Mouse (Mus musculus): ENCODE data around the gene March6. TPM values are rescaled to one million over a fixed set of nuclear protein-coding genes. Genes with fewer than 3 reads are reported as not detected.
A peak's percentile ranks its signal among the peaks of the same experiment; 100 is the strongest.

Gene March6
- polyA plus RNA-seq, 1 experiment, result 46.6 TPM

DNA sequence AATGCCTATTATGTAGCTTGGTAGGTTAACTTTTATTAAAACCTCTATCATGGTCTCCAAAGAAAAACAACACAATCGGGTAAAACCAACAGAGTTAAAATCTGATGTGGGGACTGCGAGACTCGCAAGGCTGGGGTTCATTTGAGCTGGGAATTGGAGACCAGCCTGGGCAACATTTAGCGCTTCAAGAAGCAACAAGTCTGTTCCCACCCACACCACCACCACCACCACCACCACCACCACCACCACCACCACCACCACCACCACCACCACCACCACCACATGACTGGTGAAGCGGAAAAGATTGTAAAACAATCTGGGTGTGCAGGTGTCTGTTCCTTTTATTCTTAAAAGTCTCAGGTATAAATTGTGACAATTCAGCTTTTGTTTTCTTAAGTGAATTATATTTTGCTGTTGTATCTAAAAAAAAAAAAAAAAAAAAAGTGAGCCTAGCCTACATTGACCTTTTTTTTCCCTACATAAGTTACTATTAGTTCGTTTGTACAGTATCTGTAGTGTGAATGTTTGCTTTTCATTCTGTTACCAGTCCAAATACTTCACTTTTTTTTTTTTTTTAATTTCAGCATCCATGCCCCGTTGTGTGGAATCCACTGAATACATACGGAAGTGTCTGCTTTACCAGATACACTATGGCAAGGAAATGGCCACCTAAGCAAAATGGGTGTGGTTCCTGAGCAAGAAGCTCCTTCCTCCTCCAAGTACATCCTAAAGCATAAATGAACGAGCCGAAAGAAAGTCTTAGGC, 76.6 kb downstream of the March6 start:
- DNase-seq, result no peak
- WGBS, result 44% methylated on average over 10 of the region's 10 CpGs
- Histone ChIP-seq H3K27ac (ENCODE audit: insufficient read depth, low read depth, low read length) (no peak overlapping the region), H3K27me3 (replicated peaks; ENCODE audit: control insufficient read depth, insufficient read depth, low read length) (no peaks in the 10 kb centered on the region), H3K36me3 (ENCODE audit: control insufficient read depth, insufficient read depth, low read length) (no peaks in the 10 kb centered on the region), H3K4me3 (ENCODE audit: insufficient read depth, low read depth, low read length) (no peak overlapping the region), H3K4me1 (ENCODE audit: control insufficient read depth, insufficient read depth, low read length) (peaks cover 3% of the 10 kb centered on the region; the same call in 1 of the 2 replicates)
- no peak for TF ChIP-seq POLR2A (IDR thresholded peaks at IDR 0.05; ENCODE audit: low read depth, low read length)
- no peak for TF ChIP-seq CTCF (conservative IDR thresholded peaks at IDR 0.05; ENCODE audit: insufficient read depth, insufficient read length, low read depth, low read length)

DNA sequence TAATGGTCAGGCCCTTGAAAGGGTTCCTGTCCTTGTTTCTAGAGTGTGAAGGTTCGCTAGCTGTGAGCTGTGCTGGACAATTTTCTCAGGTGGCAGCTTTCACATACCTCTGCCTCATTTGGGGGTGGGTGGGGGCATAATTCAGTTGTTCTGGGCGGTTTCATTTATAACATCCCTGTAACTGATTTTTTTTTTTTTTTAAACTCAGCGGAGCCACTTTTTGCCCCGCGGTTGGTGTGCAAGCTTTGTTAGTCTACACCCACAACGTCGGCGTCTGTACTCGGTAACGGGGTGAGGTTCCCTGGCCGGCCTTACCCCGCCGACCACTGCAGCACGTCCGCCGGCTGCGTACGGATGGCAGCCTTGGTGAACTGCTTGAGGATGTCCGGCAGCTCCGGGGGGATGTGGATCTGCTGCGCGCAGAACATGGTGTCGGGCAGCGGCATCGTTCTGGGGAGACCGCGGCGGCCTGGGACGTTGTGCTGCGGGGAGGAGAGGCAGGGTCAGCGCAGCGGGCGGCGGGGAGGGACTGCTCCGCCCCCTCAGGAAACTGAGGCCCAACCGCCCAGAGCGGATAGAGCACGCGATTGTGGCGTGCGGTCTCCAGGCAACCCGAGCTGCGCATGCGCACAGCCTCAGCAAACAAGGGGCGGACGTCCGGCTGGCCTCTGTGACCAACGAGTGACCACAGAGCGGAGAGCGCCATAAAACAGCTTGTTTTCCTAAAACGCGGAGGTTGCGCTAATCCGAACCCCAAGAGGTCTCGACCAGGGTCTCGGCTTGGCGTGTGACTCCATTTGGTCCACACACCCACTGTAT, 77.5 kb downstream of the March6 start, which contains the start of gene Ropn1l:
Ropn1l (minus strand) TSS at position 640 of the 819 bp plus-strand sequence.
- whole genome bisulfite sequencing, result under 1% methylated on average over 57 of the region's 57 CpGs
- no peaks in the 10 kb centered on the region for H3K27me3 ChIP-seq (replicated peaks; ENCODE audit: control insufficient read depth, insufficient read depth, low read length)
- H3K36me3 ChIP-seq (ENCODE audit: control insufficient read depth, insufficient read depth, low read length), result no peaks in the 10 kb centered on the region
- H3K4me3 ChIP-seq (ENCODE audit: insufficient read depth, low read depth, low read length), result peak within 1 kb of the TSS; percentile 70
- 0 out of 2 replicates have a peak, but pooled peaks have one; percentile 1 for TF ChIP-seq CTCF (conservative IDR thresholded peaks at IDR 0.05; ENCODE audit: insufficient read depth, insufficient read length, low read depth, low read length)
- TF ChIP-seq POLR2A (IDR thresholded peaks at IDR 0.05; ENCODE audit: low read depth, low read length), result peak; percentile 48
- peaks cover 3% of the 10 kb centered on the region; the same call in 1 of the 2 replicates for H3K4me1 ChIP-seq (ENCODE audit: control insufficient read depth, insufficient read depth, low read length)
- DNase-seq, result peak; percentile 97
- H3K27ac ChIP-seq (ENCODE audit: insufficient read depth, low read depth, low read length), result peak within 1 kb of the TSS; percentile 63

DNA sequence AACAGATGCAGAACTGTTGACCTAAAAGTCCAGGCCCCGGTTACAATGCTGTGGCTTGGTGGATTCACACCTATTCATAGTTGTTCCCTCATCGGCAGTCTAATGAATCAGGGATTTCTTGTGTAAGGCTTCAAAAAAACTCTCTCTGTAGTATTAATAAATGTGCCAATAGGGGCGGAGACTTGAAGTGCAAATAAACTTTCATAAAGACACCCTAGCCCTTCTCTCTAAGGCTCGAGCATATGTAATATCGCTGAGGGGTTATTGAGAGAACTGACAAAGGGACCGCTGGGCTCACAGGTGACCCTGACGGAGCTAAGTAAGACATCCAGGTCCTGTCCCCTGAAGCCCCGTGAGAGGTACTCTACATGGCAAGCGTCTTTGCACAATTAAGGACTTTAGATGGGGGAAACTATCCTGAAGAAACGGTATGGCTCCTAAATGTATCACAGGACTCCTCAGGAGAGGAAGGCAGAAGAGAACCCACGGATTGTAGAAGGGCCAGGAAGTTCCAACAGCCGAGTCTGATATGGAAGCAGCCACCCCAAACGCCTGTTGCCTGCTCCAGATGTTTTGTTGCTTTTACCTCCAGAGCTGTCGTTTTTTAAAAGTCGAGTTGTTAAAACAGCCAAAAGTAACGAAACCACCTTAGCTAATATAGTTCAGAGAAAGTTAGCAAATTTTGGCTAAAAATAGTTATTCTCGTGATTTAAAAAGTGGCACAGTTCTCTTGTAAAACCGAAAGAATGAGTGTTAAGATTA, 78.3 kb downstream of the March6 start:
- H3K27me3 ChIP-seq (replicated peaks; ENCODE audit: control insufficient read depth, insufficient read depth, low read length), result no peaks in the 10 kb centered on the region
- 0 out of 2 replicates have a peak overlapping the region, but pooled peaks have one; percentile 70 for H3K4me3 ChIP-seq (ENCODE audit: insufficient read depth, low read depth, low read length)
- TF ChIP-seq POLR2A (IDR thresholded peaks at IDR 0.05; ENCODE audit: low read depth, low read length) (no peak), CTCF (conservative IDR thresholded peaks at IDR 0.05; ENCODE audit: insufficient read depth, insufficient read length, low read depth, low read length) (no peak)
- 53% methylated on average over 18 of the region's 18 CpGs for WGBS
- peaks cover 3% of the 10 kb centered on the region; the same call in 1 of the 2 replicates for H3K4me1 ChIP-seq (ENCODE audit: control insufficient read depth, insufficient read depth, low read length)
- no peaks in the 10 kb centered on the region for H3K36me3 ChIP-seq (ENCODE audit: control insufficient read depth, insufficient read depth, low read length)
- DNase-seq, result no peak
- H3K27ac ChIP-seq (ENCODE audit: insufficient read depth, low read depth, low read length), result no peak overlapping the region

DNA sequence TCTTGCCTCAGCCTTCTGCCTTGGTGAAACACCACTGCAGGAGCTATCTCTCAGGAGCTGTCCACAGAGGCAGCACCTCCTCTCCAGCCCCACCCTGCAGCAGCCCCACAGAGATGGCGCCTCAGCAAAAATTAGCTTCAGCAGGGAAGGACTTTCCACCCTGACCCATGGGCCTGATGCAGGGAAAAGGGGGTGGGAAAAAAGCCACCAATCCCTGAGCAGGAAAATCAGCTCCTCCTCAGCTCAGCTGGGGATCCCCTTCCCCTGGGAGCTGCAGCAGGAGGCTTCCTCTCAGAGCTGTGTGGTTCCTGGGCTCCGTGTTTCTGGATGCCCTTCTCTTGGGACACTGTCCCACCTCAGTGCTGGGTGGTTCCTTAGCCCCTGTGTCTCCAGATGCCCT, 81.1 kb downstream of the March6 start:
- Histone ChIP-seq H3K36me3 (ENCODE audit: control insufficient read depth, insufficient read depth, low read length) (no peaks in the 10 kb centered on the region), H3K27ac (ENCODE audit: insufficient read depth, low read depth, low read length) (peak overlapping the region; percentile 32; the same call in 1 of the 2 replicates), H3K4me1 (ENCODE audit: control insufficient read depth, insufficient read depth, low read length) (peaks cover 6% of the 10 kb centered on the region; the same call in 1 of the 2 replicates), H3K4me3 (ENCODE audit: insufficient read depth, low read depth, low read length) (no peak overlapping the region), H3K27me3 (replicated peaks; ENCODE audit: control insufficient read depth, insufficient read depth, low read length) (no peaks in the 10 kb centered on the region)
- WGBS, result 24% methylated on average over 2 of the region's 2 CpGs
- DNase-seq, result peak; percentile 90
- TF ChIP-seq CTCF (conservative IDR thresholded peaks at IDR 0.05; ENCODE audit: insufficient read depth, insufficient read length, low read depth, low read length) (no peak), POLR2A (IDR thresholded peaks at IDR 0.05; ENCODE audit: low read depth, low read length) (no peak)

DNA sequence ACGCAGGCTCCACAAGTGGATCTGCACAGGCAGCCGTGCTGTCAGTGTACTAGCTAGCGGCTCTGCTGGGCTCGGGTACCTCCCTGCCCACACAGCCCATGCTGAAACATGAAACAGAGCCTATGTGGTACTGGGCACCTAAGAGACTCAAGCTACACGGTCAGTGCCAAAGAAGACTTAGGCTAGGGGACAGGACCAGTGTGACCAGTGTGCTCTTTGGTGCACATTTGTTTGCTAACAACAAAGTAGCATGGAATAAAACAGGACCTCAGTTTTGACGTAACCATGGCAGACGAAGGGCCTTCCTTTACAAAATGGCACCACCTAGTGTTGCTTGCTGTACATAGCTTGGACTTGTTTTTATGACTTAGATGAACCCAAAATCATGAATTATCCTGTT, 83.7 kb downstream of the March6 start:
- TF ChIP-seq CTCF (conservative IDR thresholded peaks at IDR 0.05; ENCODE audit: insufficient read depth, insufficient read length, low read depth, low read length), result peak; percentile 44
- no peak for TF ChIP-seq POLR2A (IDR thresholded peaks at IDR 0.05; ENCODE audit: low read depth, low read length)
- whole genome bisulfite sequencing, result 27% methylated on average over 7 of the region's 7 CpGs
- H3K4me3 ChIP-seq (ENCODE audit: insufficient read depth, low read depth, low read length), result no peak overlapping the region
- no peak overlapping the region for H3K27ac ChIP-seq (ENCODE audit: insufficient read depth, low read depth, low read length)
- H3K36me3 ChIP-seq (ENCODE audit: control insufficient read depth, insufficient read depth, low read length), result no peaks in the 10 kb centered on the region
- H3K4me1 ChIP-seq (ENCODE audit: control insufficient read depth, insufficient read depth, low read length), result 0 out of 2 replicates have a peak, but pooled peaks cover 6% of the 10 kb centered on the region
- peak; percentile 73 for DNase-seq
- H3K27me3 ChIP-seq (replicated peaks; ENCODE audit: control insufficient read depth, insufficient read depth, low read length), result no peaks in the 10 kb centered on the region

DNA sequence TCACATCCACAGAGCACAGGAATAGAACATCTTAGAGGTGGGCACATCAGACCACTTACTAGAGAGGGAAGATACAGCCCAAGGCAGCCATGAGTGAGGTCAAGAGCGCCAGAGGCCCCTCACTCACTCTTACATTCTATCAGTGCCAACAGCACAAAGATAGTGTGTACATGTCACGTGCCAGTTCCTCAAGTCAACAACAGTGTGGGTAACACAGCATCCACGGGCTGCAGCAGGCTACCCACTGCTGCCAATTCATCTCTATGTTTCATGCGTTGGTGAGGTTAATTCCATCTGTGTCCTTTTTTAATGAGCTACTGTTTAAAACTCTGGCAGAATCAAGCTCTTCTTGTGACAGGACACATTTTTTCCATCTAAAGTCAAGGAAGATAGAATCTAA, 88.2 kb downstream of the March6 start:
- H3K27ac ChIP-seq (ENCODE audit: insufficient read depth, low read depth, low read length), result no peak overlapping the region
- no peak for DNase-seq
- H3K27me3 ChIP-seq (replicated peaks; ENCODE audit: control insufficient read depth, insufficient read depth, low read length), result no peaks in the 10 kb centered on the region
- TF ChIP-seq CTCF (conservative IDR thresholded peaks at IDR 0.05; ENCODE audit: insufficient read depth, insufficient read length, low read depth, low read length) (no peak), POLR2A (IDR thresholded peaks at IDR 0.05; ENCODE audit: low read depth, low read length) (no peak)
- H3K4me3 ChIP-seq (ENCODE audit: insufficient read depth, low read depth, low read length), result no peak overlapping the region
- WGBS, result 96% methylated on average over 4 of the region's 4 CpGs
- H3K4me1 ChIP-seq (ENCODE audit: control insufficient read depth, insufficient read depth, low read length), result 0 out of 2 replicates have a peak, but pooled peaks cover 3% of the 10 kb centered on the region
- H3K36me3 ChIP-seq (ENCODE audit: control insufficient read depth, insufficient read depth, low read length), result no peaks in the 10 kb centered on the region

Measured in kidney, adult 2 months (tissue).